Mouse (Mus musculus) thymus, adult 18-20 months (tissue): ENCODE results near the gene Gng2.

Experiments used
- DNase-seq, 2 experiments: peaks; one replicate each; pipeline ENCODE4 v3.0.0; 2022; ENCODE audit warnings: mixed read lengths in 2 of 2

The Gng2 gene

DNA sequence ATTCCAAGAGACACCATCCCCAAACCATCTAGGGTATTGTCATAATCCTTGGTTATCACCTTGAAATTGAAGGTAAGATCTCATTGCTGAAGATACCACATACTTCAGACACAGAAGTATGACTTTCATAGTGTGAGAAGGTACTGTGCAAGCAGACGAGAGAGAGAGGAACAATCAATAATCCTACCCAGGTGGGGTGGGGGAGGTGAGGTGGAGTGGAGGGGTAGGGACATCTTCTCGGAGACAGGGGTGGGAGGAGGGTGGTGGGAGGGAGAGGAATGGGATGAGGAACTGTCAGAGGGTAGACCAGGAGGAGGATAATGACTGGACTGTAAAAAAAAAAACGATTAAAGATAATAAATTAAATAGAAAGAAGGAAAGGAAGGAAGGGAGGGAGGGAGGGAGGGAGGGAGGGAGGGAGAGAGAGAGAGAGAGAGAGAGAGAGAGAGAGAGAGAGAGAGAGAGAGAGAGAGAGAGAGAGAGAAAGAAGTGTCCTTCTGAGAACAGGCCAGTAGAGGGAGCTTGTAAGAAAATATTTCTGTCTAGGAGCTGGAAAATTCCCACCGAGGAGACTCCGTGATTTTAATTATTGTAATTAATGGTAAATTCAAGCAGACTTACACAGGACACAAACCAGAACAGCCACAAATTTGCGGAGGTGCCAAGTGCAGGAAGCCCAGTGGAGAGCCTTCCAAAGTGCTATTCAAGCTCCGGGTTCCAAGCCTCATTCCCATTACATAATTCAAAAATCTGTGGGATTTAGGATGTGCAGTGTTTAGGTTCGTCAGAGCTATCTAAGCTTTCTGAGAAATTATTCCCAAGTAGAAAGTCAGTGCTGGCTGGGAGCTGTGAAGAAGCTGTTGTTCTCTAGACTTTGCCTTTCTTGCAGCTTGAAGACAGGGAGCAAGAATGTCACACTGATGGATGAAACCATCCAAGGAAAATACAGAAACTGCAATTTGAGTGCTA is 118.3 kb downstream of the Gng2 start:
- DNase-seq: no peak

DNA sequence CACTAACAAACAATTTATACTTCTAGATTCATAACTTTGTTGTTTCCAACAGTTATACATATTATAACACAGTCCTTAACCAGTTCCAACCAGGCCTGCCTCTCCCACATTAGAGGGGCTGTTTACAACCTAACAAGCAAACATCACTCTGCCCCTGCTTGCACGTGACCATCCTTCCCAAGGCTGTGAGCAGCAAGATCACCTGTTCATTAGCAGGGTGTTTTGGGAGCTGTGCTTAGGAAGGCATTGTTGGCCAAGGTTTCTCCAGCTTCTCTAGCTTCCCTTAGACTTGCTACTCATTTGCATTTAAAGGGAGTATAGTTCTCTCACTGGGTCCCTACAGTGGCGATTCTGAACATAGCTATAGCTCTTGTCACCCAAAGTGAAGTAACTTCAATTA is 119.1 kb downstream of the Gng2 start:
- DNase-seq: no peak

DNA sequence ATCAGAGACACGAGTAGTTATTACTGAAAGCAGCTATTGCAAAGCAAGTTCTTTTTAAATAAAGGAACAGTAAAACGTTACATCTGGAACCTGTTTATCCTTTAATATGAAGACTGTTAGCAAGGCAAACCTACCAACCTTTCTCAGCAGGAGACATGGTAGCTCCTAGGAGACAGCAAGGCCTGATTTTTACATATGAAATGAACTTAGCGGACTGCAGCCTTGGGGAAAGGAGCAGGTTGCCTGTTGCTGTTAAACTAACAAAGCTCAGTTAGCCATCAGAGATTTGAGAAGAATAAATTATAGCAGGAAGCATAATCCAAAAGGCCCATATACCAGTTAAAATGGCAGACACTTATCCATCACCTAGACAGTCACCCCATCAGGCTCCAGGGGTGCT is 124.0 kb downstream of the Gng2 start:
- DNase-seq: no peak

DNA sequence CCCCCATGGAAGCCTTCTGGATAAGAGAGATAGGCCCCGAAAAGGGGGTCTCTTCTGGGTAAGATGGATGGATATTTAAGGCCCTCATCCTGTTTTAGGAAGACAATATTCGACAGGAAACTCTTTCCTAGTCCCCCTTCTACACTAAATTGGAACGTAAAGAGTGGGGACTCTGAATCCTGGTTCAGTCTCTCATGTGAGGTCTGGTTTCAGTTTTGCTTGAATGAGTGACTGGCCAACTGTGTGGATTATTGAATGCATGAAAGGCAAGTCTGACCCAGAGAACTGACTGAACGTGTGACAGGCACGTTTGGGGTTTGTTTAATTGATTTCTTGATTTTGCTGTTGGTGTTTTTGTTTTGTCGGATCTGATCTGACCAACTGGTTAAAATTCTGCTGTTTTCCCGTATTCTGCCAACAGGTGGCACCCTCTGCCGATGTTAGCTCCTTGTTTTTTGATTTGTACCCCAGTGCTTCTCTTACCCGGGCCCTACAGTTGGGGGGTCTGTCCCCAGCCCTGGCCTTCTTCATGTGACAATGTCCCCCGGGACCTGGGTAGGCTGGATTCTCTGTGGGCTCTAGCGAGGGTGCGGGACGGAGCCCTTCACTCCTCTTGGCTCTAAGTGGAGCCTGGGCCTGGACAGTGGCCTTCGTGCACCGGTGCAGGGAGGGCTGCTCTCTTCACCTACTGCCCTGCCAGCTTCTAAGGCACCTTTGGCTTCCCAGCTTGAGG is 137.7 kb downstream of the Gng2 start:
- DNase-seq: peak; percentile 9 to 21

DNA sequence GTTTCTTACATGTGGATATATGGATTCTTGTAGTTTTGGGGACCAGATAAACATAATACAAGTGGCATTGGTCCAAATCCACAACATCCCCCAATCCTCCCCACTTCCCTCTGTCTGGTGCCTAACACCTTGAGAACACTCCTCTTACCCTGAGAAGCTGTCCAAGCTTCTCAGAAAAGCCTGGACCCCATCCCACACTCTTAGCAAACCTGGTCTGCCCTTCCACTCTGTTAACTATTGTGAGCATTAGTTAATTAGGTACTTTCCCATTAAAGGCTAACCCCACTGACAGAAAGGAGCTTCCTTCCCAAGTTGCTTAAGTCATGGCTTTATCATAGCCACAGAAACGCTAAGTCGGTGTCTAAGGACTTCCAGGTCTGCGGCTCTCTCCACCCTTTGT is 141.1 kb downstream of the Gng2 start:
- no peak for DNase-seq

DNA sequence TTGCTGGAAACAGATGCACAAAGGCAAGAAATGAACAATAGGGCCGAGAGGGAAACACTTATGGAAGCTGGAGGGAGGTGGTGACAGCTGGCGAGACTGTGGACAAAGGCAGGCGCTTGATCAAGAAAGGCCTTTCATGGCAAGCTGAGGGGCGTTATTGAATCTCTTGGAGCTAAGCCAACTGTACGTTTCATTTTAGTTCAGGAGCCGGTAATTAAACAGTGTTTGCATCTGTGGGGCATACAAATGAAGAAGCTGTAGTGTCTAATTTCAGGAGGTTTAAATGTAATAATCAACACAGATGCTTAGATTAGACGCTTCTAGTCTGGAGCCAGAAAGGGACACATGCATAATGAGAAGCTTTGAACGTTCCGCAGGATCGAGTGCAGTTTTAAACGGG is 151.9 kb downstream of the Gng2 start:
- DNase-seq: no peak

DNA sequence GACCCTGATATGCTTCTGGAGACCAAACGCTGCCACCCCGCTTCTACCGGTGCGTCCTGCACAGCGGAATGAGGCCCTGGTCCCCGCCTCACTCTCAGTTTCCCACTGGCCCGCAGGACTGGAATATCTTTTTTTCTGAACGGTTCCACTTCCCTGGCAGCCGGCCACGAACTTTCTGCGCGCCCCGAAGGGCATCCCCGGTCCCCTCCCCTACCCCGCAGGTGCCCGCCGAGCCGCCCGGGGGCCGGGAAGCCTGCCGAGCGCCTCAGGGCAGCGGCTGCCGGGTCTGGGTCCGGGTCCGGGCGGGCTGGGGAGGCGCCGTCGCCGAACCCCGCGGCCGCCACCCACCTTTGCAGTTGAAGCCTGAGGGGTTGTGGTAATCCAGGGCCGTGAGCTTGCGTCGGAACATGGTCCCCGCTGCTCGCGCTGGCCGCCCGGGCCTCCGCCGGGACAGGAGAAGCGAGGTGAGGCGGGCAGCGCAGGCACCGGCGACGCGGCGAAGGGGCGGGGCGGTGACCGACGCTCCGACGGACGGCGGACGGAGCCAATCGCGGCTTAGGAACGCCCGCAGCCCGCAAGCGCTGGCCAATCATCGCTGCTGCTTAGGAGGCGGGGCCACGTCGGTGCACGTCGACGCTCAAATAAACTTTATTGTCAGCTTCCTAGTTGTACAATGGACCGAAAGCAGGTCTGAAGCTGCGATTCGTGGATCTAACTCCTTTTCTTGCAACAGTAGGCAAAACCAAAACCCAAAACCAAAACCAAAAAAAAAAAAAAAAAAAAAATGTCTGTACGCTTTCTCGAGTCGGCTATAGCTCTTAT is 153.9 kb downstream of the Gng2 start, which contains the start of gene Rtraf:
Rtraf (minus strand) TSS at position 504 of the 822 bp plus-strand sequence.
- peak; percentile 82 to 83 for DNase-seq
